Mouse (Mus musculus) megakaryocyte, embryonic 14.5 days (primary cell): ENCODE measurements at regions not wholly inside any gene's neighbourhood (a gene's known extent, or its start where the extent isn't known, plus 50 kb on each side); places are given as distances from the start of the nearest gene placed in this dataset.

Source experiments
- FLI1 ChIP-seq: IDR thresholded peaks from 2 replicates; pipeline ENCODE4 v1.6.1; 2012; ENCODE audit warnings: low read length, inconsistent platforms, mixed read lengths
- GATA1 ChIP-seq: IDR thresholded peaks from 3 replicates; pipeline ENCODE4 v1.6.1; 2012; ENCODE audit warnings: mixed read lengths, low read length, inconsistent platforms, borderline replicate concordance

GRCm38 (mm10) chr10:60892730-60893129 is 61.3 kb upstream of the Unc5b start:
- TF ChIP-seq GATA1 = no peak
- no peak for TF ChIP-seq FLI1
